Mouse (Mus musculus) Muller cell, postnatal 12 days (primary cell): Measurements from ENCODE around the gene Fpgs.

Experiments
- DNase-seq: peaks from one replicate; pipeline ENCODE4 v3.0.0-alpha.2; 2015; ENCODE audit errors: inconsistent ontology term

Gene Fpgs

DNA sequence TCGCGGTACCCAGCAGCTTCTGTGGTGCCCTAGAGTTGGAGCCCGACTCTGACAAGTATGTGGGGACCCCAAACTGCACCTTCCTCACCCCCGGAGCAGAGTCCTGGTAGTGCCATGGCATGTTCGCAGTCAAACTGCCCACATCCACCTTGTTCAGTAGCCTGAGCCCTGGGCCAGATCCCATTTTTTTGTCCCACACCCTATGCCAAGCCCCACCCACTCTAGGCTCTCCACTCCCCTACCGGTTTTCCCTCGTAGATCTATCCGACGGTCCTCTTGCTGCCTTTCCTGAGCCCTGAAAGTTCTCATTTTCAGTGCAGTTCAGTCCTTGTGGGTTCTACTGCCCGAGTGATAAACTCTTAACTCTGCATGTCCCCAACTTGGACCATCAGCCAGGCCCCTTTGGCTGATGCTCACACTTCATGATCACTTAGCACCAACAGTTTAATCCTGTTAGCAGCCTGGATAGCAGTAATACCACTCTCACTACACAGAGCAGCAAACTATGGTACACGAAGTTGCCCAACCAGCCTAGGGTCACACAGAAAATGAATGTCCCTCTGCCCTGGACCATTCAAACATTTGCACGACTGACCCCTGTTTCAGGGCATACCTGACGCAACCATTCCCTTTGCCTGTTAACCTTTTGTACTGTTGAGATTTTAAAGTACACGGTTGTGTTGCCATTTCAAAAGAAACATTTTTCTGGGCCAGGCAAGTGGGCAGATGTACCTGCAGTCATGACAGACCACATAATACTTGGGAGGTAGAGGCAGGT is 2.8 kb downstream of the Fpgs start:
- no peak for DNase-seq

DNA sequence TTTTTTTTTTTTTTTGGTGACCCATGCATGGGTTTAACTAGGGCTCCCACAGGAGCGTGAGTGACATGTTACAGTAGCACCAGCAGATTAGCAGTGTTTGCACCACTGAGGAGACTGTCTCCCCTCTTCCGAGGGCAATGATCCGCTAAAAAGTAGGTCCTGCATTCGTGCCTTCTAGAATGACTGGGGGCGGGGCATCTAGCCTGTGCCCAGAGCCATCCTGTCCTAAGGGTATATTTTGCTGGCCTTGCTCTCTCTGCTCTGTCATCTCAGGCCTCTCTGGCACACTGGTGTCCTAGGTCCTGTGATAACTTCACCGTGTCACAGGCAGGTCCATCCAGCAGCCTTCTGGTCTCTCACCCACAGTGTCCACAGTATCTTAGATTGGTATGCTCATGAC is 4.3 kb downstream of the Fpgs start:
- DNase-seq, result no peak

- no peak for DNase-seq
Observed at GRCm38 (mm10) chr2:32694691-32695090, 9.3 kb downstream of the Fpgs start.

DNA sequence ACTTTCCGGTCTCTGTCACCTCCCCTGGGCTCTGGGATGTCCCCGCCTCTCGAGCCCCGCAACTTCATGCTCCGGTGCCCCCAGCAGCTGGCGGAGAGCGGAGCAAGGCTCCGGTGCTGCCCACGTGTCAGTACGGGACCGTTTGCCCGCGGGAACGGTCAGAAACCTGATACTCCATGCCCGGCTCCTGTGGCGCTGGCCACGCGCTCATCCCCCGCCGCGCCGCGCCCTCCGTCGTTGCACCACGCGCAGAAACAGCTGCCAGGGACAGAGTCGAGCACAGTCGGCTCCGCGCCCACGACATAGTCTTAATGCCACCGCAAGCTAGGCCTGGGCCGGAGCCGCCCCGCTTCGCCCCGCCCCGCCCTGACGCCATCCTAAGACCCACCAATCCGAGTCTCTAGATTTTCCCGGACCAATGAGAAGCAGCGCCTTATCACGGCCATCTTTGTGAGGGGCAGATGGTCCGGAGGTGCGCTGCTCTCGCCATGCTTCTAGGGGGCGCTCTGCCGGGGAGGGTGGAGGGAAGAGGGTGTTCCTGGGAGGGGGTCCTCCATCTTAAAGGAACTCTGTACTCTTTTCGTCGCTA is 10.0 kb downstream of the Fpgs start:
- DNase-seq, result peak; percentile 99

DNA sequence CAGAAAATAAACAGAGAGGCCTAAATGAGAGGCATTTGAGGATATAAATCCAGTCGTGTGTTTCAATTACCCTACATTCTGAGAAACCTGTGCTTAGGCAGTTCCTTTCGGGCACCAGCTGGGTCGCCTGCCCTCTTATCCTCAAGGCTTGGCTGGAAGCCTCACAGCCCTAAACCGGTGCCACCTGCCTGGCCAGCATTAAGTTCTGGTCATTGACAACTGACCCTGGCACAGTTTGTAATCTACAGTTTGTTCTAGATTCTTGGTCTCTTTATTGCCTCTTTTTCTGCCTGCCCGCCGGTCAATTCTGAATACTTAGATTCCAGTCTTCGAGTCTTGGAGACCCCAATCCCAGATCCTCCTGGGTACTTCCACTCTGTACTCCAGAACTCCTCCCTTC is 10.7 kb downstream of the Fpgs start:
- DNase-seq, result no peak

DNA sequence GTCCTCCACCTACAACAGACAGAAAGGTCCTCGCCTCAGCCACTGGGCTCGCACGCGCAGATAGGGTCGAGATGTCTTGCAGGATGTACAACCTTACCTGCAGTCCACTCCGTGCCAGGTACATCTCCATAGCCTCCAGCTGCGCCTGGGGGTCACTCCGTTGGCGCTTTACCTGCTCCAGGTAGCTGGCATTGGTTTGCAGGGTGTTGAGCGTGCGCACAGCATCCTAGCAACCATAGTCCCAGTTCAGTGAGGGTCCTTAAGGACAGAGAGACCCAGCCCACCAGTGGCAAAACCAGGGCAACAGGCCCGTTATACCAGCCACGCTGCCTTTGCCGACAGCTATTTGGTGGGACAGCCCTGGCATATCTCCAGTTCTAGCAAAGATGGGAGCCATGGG is 11.4 kb downstream of the Fpgs start:
- no peak for DNase-seq

DNA sequence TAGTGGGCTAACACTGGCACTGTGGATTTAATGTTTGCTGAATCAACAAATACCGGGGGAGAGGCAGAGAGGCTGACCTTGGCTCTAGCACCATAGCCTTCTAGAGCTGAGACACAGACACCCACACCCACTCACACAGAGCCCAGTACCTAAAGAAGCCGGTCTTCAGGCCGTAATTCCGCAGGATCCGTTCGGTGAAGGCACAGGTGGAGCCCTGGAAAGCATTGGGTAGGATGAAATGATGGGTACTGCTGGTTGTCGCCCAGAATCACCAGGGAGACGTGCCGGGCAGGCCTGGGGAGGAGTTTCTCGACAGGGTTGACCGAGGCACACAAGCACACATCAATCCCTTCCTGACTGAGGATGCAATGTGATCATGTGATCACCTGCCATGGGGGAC is 12.9 kb downstream of the Fpgs start:
- DNase-seq, result no peak

GRCm38 (mm10) chr2:32689420-32689819 is 14.5 kb downstream of the Fpgs start:
- DNase-seq, result peak; percentile 78

DNA sequence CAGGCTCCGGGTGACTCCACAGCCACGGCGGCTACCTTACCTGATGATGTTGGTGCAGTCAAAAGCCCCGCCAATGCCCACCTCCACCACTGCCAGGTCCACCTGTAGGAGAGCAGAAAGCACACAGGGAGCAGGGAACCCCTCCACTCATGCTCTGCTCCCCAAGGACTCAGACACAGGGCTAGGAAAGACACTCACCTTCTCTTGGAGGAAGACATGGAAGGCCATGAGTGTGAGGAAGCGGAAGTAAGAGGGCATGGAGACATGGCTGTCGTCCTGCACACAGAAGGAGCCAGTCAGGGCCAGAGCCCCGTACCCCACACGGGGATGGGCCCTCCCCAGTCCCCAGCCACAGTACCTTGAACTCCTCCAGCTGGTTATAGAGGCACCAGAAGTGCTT is 16.4 kb downstream of the Fpgs start:
- no peak for DNase-seq

DNA sequence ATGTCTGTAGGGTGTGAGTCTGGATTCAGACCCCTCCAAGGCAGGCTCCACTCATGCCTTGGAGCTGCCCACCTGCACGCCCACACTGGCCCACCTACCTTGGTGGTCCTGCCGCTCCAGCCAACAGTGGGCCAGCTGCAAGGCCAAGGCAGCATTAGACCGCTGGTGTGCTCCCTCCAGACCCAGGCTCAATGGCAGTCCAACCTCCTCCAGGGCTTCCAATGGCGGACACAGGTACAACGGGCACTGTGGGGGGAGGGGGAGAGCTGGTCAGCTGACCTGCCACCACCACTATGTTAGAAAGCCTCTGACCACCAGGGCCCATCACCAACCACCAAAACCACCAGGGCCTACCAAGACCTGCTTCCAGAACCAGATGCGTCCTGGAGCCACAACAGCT is 17.3 kb downstream of the Fpgs start:
- no peak for DNase-seq

GRCm38 (mm10) chr2:32685807-32686206 is 18.1 kb downstream of the Fpgs start:
- peak; percentile 94 for DNase-seq

DNA sequence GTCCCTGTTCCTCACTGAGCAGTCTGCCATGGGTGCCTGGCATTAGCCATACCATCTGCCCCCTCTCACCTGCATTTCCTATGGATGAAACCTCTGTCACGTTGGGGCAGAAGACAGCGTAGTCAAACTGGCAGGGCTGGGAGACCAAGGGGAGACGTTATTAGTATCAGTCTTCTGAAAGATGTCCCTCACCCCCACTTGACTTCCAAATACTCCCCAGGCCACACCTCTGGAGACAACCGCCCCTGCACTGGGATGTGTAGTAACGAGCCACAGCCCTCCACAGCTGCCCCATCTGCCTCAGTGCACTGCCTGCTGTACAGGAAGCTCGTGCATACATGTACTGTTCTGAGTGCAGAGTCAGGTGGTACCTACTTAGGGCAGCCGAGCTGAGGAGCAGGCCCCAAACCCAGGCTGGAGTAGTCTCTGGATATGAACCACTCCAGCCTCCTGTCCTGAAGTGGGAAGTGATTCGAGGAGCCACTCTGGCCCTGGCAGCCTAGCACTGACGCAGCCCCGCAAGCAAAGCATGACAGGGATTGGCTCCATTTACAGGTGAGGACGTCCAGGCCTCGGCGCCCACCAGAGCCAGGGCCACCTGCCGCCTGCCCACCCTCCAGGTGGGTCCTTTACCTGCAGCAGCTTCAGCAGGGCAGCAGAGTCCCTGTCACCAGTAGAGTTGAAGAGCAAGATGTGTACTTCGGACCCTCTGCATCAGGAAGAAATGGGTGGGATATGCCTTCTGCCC is 19.1 kb downstream of the Fpgs start:
- no peak for DNase-seq

DNA sequence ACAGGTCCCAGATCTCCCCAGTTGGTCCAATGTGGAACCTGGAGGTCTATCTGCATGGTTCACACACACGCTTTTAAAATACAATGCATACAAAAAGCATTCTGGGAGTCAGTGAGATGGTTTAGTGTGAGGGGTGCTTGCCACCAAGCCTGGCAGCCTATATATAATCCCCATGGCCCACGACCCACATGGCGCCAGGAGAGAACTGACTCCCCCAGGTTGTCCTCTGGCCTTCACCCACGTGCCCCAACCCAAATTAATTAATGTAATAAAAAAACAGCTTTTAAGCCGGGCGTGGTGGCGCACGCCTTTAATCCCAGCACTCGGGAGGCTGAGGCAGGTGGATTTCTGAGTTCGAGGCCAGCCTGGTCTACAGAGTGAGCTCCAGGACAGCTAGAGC is 20.2 kb downstream of the Fpgs start:
- no peak for DNase-seq

DNA sequence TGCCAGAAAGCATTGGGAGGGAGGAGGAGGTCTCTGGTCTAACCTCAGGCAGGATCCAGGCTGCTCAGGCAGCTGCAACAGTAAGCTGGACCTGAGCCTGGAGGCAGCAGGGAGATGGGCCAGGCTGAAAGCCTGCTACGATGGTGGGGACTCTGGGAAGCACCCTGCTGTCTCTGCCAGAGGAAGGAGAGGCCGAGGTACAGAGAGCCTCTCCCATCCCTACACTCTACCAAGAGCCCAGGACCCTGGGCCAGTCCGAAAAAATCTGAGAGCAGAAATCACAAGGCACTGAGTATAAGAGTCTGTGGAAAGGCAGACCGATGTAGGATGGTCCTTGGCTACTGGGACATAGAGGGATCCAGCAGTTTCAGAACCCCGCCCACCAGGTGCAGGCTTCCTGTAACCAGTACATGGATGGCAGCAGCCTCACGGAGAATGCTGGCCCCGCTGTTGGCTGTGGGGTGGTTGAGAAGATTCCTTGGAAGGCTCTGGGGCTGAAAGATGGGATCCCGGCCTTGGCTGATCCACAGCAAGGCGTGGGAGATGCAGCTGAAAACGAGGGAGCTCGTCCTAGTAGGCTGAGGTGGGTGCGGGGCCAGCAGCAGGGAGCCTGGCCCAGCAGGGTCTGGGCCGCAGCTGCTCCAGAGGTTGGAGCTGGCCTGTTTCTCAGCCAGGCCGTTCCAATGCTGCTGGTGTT is 21.1 kb downstream of the Fpgs start:
- DNase-seq, result no peak

GRCm38 (mm10) chr2:32681754-32682153 is 22.2 kb downstream of the Fpgs start:
- peak; percentile 44 for DNase-seq

- no peak for DNase-seq
Observed at GRCm38 (mm10) chr2:32680961-32681650, 22.8 kb downstream of the Fpgs start.

GRCm38 (mm10) chr2:32680051-32680451 is 23.9 kb downstream of the Fpgs start:
- peak; percentile 86 for DNase-seq

DNA sequence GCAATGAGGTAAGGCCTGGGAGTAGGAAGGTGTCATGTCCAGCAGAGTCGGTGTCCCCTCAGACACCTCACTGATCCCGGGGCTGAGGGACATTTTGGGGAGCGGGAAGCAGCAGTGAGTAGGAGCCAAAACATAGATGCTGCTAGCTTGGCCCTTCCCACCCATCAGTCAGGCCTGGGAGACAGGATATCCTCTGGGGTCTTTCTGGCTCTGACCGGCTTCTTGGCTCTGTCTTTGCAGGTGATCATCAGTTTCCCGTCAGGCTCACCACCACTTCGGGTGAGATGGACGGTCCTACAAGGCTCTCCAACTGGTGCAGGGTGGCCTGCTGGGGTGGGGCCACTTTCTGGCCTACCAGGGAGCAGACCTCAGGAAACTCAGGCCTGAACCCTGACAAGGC is 26.3 kb downstream of the Fpgs start:
- no peak for DNase-seq

- DNase-seq, result no peak
Observed at GRCm38 (mm10) chr2:32676821-32677220, 27.1 kb downstream of the Fpgs start.

DNA sequence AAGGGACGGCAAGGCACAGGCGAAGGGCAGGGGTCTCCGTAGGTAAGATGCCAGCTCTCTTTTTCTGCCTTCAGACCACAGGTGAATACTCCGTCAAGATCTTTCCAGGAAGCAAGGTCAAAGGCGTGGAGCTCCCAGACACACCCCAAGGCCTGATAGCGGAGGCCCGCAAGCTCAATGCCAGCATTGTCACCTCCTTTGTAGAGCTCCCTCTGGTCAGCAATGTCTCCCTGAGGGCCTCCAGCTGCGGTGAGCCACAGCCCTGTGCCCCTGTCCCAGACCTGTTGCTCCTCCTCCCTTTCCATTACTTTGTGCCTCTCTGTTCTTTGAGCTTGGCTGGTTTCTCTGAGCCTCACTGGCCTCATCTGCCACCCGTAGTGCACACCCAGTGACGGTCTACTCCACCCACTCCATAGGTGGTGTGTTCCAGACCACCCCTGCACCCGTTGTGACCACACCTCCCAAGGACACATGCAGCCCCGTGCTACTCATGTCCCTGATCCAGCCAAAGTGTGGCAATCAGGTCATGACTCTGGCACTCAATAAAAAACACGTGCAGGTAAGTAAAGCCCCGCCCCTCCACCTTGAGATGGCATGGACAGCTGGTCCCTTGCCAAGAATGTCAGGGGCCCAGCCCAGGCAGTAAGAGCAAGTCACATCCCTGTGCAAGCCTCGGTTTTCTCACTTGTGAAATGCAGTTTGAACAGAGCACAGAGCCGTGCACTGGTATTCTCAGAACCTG is 30.6 kb downstream of the Fpgs start:
- no peak for DNase-seq
